Mouse (Mus musculus) embryonic facial prominence, embryonic 15.5 days (tissue): Measurements from ENCODE around the gene Fam84a. TPM values are rescaled to one million over a fixed set of nuclear protein-coding genes. Genes with fewer than 3 reads are reported as not detected.

Experiments
- ATAC-seq: fragments of 200-750 bp; cut with Nextera tagmentation; 2 replicates; pipeline ENCODE4 v1.8.0; 2017; ENCODE audit warnings: low read depth, moderate TSS enrichment; ENCODE audit not compliant: insufficient number of reproducible peaks, low FRiP score, low TSS enrichment
- H3K27ac ChIP-seq: fragments of 300-500 bp; sonication (generic); replicated peaks from 2 replicates; pipeline ENCODE4 v1.5.1; 2015; ENCODE audit warnings: mild to moderate bottlenecking, inconsistent platforms
- H3K27me3 ChIP-seq: fragments of 300-500 bp; sonication (generic); 2 replicates; pipeline ENCODE4 v1.6.1; 2015; ENCODE audit warnings: inconsistent platforms
- H3K36me3 ChIP-seq: fragments of 300-500 bp; sonication (generic); 2 replicates; pipeline ENCODE4 v1.6.1; 2015; ENCODE audit warnings: mild to moderate bottlenecking, inconsistent platforms
- H3K4me1 ChIP-seq: fragments of 300-500 bp; sonication (generic); 2 replicates; pipeline ENCODE4 v1.6.1; 2015; ENCODE audit warnings: inconsistent platforms
- H3K4me2 ChIP-seq: fragments of 300-500 bp; sonication (generic); replicated peaks from 2 replicates; pipeline ENCODE4 v1.6.1; 2015; ENCODE audit warnings: mild to moderate bottlenecking, inconsistent platforms
- H3K4me3 ChIP-seq: fragments of 300-500 bp; sonication (generic); replicated peaks from 2 replicates; pipeline ENCODE4 v1.5.1; 2015; ENCODE audit warnings: mild to moderate bottlenecking, inconsistent platforms
- H3K9ac ChIP-seq: fragments of 300-500 bp; sonication (generic); 2 replicates; pipeline ENCODE4 v1.6.1; 2015; ENCODE audit warnings: inconsistent platforms
- H3K9me3 ChIP-seq: fragments of 300-500 bp; sonication (generic); replicated peaks from 2 replicates; pipeline ENCODE4 v1.6.1; 2016; ENCODE audit warnings: inconsistent platforms
- WGBS: fragments of 180-500 bp; shearing (Covaris S2); methylation state at CpG from one replicate; pipeline ENCODE4 v1.1.7; 2015; 5-methylcytosine and 5-hydroxymethylcytosine counted together
- polyA plus RNA-seq: library from polyadenylated mRNA; unstranded; fragments of >200 nt; fragmentation: Nextera tagmentation; extraction: Ambion mirVana; gene quantifications from 2 replicates; pipeline ENCODE4 v1.2.1, GENCODE M21; 2015

Gene Fam84a
- polyA plus RNA-seq = 36.8 and 37.0 TPM in 2 replicates

- Histone ChIP-seq H3K4me1 (peaks cover 32% of the 10 kb centered on the region), H3K36me3 (no peaks in the 10 kb centered on the region), H3K9ac (peak within 1 kb of the TSS; percentile 41), H3K27ac (peak within 1 kb of the TSS; percentile 65), H3K4me3 (peak within 1 kb of the TSS; percentile 60), H3K9me3 (no peaks in the 10 kb centered on the region), H3K27me3 (peaks cover 25% of the 10 kb centered on the region), H3K4me2 (peak within 1 kb of the TSS; percentile 90)
- WGBS = under 1% methylated on average over 31 of the region's 31 CpGs
- peak; percentile 97 for ATAC-seq
Observed at GRCm38 (mm10) chr12:14151921-14152320, at the start of gene Fam84a. TSS of gene Fam84a (minus strand) at chr12:14152054.

- ATAC-seq = no peak
- H3K36me3 ChIP-seq = no peaks in the 10 kb centered on the region
- H3K27ac ChIP-seq = no peak overlapping the region
- no peaks in the 10 kb centered on the region for H3K4me1 ChIP-seq
- H3K4me2 ChIP-seq = no peak overlapping the region
- no peak overlapping the region for H3K9ac ChIP-seq
- H3K9me3 ChIP-seq = no peaks in the 10 kb centered on the region
- H3K4me3 ChIP-seq = no peak overlapping the region
- WGBS = 55% methylated on average over 3 of the region's 3 CpGs
- no peaks in the 10 kb centered on the region for H3K27me3 ChIP-seq
Observed at GRCm38 (mm10) chr12:14195479-14195878, 43.6 kb upstream of the Fam84a start.

DNA sequence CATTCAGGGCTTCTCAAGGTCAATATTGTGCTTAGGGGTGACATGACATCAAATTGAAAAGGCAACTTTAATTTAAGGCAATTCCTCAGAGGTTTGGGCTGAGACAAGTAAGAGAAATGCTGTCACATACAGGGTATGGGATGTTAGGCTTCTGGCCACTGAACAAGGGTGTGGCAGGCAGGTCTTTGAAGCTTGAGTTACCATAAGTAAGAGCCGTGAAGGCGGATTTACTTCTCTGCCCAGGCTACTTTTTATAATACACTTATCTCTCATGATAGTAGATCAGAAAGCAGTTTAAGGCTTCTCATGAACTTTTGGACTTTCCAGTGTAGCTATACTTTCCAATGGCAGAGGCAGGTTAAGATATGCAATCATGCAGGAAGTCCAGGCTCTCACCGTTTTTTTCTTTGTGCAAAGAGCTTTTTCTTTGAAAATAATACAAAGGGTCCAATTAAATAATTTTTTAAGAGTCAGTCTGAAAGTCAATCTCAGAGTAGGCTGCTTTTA is 34.9 kb upstream of the Fam84a start:
- H3K9me3 ChIP-seq = no peaks in the 10 kb centered on the region

GRCm38 (mm10) chr12:14165713-14166112 is 13.9 kb upstream of the Fam84a start:
- ATAC-seq = no peak
- 62% methylated on average over 2 of the region's 2 CpGs for WGBS
- H3K4me2 ChIP-seq = no peak overlapping the region
- no peaks in the 10 kb centered on the region for H3K27me3 ChIP-seq
- no peaks in the 10 kb centered on the region for H3K9me3 ChIP-seq
- H3K4me1 ChIP-seq = no peaks in the 10 kb centered on the region
- H3K4me3 ChIP-seq = no peak overlapping the region
- H3K9ac ChIP-seq = no peak overlapping the region
- no peak overlapping the region for H3K27ac ChIP-seq
- no peaks in the 10 kb centered on the region for H3K36me3 ChIP-seq

More for the DNA sequence above, 34.9 kb upstream of the Fam84a start:
- H3K27ac ChIP-seq = no peak overlapping the region
- 74% methylated on average over 3 of the region's 3 CpGs for WGBS
- no peaks in the 10 kb centered on the region for H3K36me3 ChIP-seq
- H3K4me1 ChIP-seq = no peaks in the 10 kb centered on the region
- no peak for ATAC-seq
- no peak overlapping the region for H3K4me2 ChIP-seq
- H3K9ac ChIP-seq = no peak overlapping the region
- H3K4me3 ChIP-seq = no peak overlapping the region
- H3K27me3 ChIP-seq = no peaks in the 10 kb centered on the region

DNA sequence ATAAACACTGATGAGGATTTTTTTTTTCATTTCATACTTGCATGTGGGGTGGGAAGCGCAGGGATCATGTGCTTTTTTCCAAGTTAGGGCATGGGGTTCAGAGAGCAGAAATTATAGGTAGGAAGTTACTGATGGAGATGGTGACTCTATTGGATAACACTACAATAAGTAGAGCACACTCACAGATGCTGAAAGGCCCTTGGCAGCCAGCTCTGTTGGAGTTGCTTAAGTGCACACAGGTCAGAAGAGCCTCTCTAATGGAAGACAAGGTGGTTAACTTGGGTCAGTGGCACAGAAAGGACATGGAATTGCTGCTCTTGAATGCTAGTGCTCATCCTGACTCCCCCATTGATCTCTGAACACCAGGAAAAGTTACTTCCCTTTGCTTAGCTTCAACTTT is 13.1 kb upstream of the Fam84a start:
- Histone ChIP-seq H3K27me3 (no peaks in the 10 kb centered on the region), H3K4me2 (no peak overlapping the region), H3K9ac (no peak overlapping the region), H3K4me1 (no peaks in the 10 kb centered on the region), H3K9me3 (no peaks in the 10 kb centered on the region), H3K27ac (no peak overlapping the region), H3K4me3 (no peak overlapping the region), H3K36me3 (no peaks in the 10 kb centered on the region)
- 94% methylated on average over 1 of the region's 1 CpGs for WGBS
- no peak for ATAC-seq

DNA sequence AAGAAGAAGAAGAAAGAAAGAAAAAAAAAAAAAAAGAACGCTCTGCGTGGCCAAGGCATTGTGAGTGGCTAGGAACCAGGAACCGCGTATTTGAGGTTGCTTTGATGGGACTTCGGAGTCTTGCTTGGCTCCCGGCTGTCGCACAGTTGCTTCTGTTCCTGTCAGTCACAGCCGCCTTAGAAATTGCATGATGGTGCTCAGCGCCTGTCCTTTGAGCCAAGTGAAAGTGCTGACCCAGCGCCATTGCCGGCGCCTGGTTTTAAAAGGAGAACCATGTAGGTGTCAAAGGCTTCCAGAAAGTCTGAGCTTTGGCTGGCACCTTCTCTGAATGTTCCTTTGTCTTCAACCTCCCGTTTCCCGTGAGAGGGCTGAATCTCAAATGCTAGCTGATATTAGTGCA is 572 bp upstream of the Fam84a start:
- ATAC-seq = no peak
- H3K9ac ChIP-seq = peak overlapping the region; percentile 21; the same call in 1 of the 2 replicates

DNA sequence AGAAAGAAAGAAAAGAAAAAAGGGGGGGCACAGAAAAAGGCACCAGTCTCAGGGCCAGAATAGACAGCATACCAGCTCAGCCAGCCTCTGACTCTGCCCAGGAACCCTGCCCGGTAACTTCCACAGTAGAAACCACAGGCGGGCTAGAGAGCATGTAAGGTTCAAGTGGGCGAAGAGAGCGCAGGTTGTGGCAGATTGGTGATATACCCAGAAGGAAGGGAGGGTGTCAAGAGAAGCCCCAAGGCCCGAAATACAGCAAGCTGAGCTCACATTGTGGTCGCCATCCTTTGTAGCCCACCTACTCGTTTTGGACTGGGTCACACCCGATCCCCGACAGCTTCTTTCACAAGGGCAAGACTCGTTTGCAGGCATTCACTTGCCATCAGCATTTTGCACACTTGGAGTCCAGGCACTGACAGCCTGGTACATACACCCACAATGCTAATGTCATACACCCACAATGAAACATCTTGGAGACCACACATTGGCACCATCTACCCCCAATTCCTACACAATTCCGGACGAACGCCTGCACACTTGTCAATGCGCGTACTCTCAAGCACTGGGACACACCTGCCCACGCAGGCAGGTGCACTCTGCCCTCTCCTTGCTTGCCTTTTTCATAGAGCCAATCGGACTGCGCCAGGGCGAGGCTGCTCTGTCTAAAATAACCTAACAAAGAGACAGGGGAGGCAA is 770 bp downstream of the Fam84a start:
- no peak for ATAC-seq
- WGBS = 3% methylated on average over 19 of the region's 19 CpGs

More for the DNA sequence above, 572 bp upstream of the Fam84a start:
- Histone ChIP-seq H3K36me3 (no peaks in the 10 kb centered on the region), H3K4me2 (peak overlapping the region; percentile 90), H3K4me1 (peaks cover 32% of the 10 kb centered on the region), H3K9me3 (no peaks in the 10 kb centered on the region), H3K27me3 (peaks cover 25% of the 10 kb centered on the region), H3K27ac (0 out of 2 replicates have a peak overlapping the region, but pooled peaks have one; percentile 51), H3K4me3 (peak overlapping the region; percentile 60)
- WGBS = under 1% methylated on average over 14 of the region's 14 CpGs

GRCm38 (mm10) chr12:14150568-14150909 is 1.3 kb downstream of the Fam84a start:
- 1% methylated on average over 20 of the region's 20 CpGs for WGBS
- peak overlapping the region; percentile 90 for H3K4me2 ChIP-seq
- no peak overlapping the region for H3K9ac ChIP-seq
- H3K9me3 ChIP-seq = no peaks in the 10 kb centered on the region
- H3K4me1 ChIP-seq = peaks cover 32% of the 10 kb centered on the region
- H3K36me3 ChIP-seq = no peaks in the 10 kb centered on the region
- no peak for ATAC-seq
- H3K4me3 ChIP-seq = peak overlapping the region; percentile 60
- no peak overlapping the region for H3K27ac ChIP-seq
- H3K27me3 ChIP-seq = peaks cover 25% of the 10 kb centered on the region

More for the DNA sequence above, 770 bp downstream of the Fam84a start:
- Histone ChIP-seq H3K27ac (no peak overlapping the region), H3K4me2 (peak overlapping the region; percentile 90), H3K9me3 (no peaks in the 10 kb centered on the region), H3K36me3 (no peaks in the 10 kb centered on the region), H3K27me3 (peaks cover 25% of the 10 kb centered on the region), H3K4me3 (peak overlapping the region; percentile 60), H3K9ac (0 out of 2 replicates have a peak overlapping the region, but pooled peaks have one; percentile 41), H3K4me1 (peaks cover 32% of the 10 kb centered on the region)

DNA sequence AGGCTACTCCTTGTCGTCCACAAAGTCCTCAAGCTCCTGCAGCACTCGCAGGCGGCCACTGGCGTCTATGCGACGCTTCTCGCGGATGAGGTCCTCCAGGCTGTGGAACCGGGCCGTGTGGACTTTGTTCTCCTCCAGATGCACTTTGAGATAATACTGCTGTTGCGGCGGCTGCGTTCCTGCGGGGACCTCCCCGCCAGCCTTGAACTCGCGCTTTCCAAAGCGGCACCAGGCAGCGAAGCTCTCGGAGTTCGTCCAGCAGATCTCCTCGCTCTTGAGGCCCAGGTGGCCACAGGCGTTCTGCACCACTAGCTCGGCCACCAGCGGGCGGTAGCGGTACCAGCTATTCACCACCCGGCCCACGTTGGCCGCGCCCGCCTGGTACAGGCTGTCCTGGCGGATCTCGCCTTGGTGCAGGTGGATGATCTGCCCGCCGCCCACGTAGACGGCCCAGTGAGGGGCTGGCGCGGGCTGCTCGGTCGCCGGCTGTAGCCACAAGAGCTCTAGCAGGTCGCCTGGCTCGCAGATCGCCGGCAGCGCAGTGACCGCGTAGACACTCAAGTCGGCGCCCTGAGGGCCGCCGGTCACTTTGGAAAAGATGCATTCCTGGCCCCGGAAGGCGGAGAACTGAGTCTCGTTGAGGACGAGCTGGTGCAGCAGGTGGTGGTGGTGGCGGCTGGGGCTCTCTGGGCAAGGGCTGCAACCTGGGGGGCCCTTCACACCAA is 1.8 kb downstream of the Fam84a start:
- no peak for ATAC-seq
- WGBS = under 1% methylated on average over 59 of the region's 59 CpGs
- peak overlapping the region; percentile 90 for H3K4me2 ChIP-seq
- no peak overlapping the region for H3K27ac ChIP-seq
- peaks cover 25% of the 10 kb centered on the region for H3K27me3 ChIP-seq
- no peaks in the 10 kb centered on the region for H3K9me3 ChIP-seq
- peak overlapping the region; percentile 60 for H3K4me3 ChIP-seq
- no peaks in the 10 kb centered on the region for H3K36me3 ChIP-seq
- H3K9ac ChIP-seq = 0 out of 2 replicates have a peak overlapping the region, but pooled peaks have one; percentile 4
- peaks cover 32% of the 10 kb centered on the region for H3K4me1 ChIP-seq

- 0 out of 2 replicates have a peak overlapping the region, but pooled peaks have one; percentile 4 for H3K9ac ChIP-seq
- peak overlapping the region; percentile 90 for H3K4me2 ChIP-seq
- H3K4me3 ChIP-seq = peak overlapping the region; percentile 60
- H3K4me1 ChIP-seq = peaks cover 32% of the 10 kb centered on the region
- no peak for ATAC-seq
- H3K36me3 ChIP-seq = no peaks in the 10 kb centered on the region
- peaks cover 25% of the 10 kb centered on the region for H3K27me3 ChIP-seq
- no peaks in the 10 kb centered on the region for H3K9me3 ChIP-seq
- no peak overlapping the region for H3K27ac ChIP-seq
- 9% methylated on average over 27 of the region's 27 CpGs for WGBS
Observed at GRCm38 (mm10) chr12:14149022-14149842, 2.6 kb downstream of the Fam84a start.

- Histone ChIP-seq H3K9me3 (no peaks in the 10 kb centered on the region), H3K27ac (no peak overlapping the region), H3K4me3 (no peak overlapping the region), H3K4me2 (no peak overlapping the region), H3K36me3 (no peaks in the 10 kb centered on the region), H3K27me3 (no peaks in the 10 kb centered on the region), H3K4me1 (no peaks in the 10 kb centered on the region), H3K9ac (no peak overlapping the region)
- WGBS = 80% methylated on average over 1 of the region's 1 CpGs
- ATAC-seq = no peak
Observed at GRCm38 (mm10) chr12:14137046-14137445, 14.8 kb downstream of the Fam84a start.
